Comparison of ENCODE assay signal across 9 mouse cellular contexts in the genomic region with DNA sequence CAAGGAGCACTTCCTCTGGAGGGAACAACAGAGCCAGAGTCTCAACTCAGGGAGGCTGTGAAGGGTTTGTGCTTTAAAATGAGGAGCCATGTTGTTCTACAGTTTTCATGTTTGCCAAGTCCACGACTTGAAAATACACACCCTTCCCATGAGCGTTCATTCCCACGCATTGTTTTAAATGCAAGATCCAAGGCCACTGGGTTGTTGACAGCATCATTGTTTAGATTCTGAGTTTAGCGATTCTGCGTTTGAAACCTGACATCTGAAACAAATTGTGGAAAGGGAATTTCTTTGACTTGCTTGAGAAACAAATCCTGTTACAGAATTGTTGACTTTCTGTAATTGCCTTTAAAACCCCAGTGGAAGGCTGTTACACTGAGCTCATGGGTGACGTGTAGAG.
A peak's percentile ranks its signal among the peaks of the same experiment; 100 is the strongest.
DNase-seq lines count a peak whose midpoint lies in the region; ATAC-seq lines count a peak whose summit lies in the region.
"Had no signal": no experiment of that assay in that cellular context is flagged by ENCODE, and none has a peak within 500 bp of the region (broad histone marks: within the 10 kb centered on the region; RNA-seq: fewer than 3 reads in every experiment).

No protein-coding gene starts in this region.

- H3K4me3 ChIP-seq in heart, embryonic 13.5 days, result no peak overlapping the region
- no peak overlapping the region for H3K4me3 ChIP-seq in embryonic facial prominence, embryonic 13.5 days
- H3K4me3 ChIP-seq in hindbrain, embryonic 15.5 days, result no peak overlapping the region
- no peak overlapping the region for H3K4me3 ChIP-seq in midbrain, embryonic 15.5 days

- H3K9me3 ChIP-seq in heart, embryonic 13.5 days, result no peaks in the 10 kb centered on the region
- H3K9me3 ChIP-seq in embryonic facial prominence, embryonic 13.5 days, result no peaks in the 10 kb centered on the region
- H3K9me3 ChIP-seq in hindbrain, embryonic 15.5 days, result no peaks in the 10 kb centered on the region
- H3K9me3 ChIP-seq in midbrain, embryonic 15.5 days, result no peaks in the 10 kb centered on the region

- no peaks in the 10 kb centered on the region for H3K27me3 ChIP-seq in heart, embryonic 13.5 days (replicated peaks)
- H3K27me3 ChIP-seq in embryonic facial prominence, embryonic 13.5 days, result 0 out of 2 replicates have a peak, but pooled peaks cover 3% of the 10 kb centered on the region
- no peaks in the 10 kb centered on the region for H3K27me3 ChIP-seq in hindbrain, embryonic 15.5 days
- no peaks in the 10 kb centered on the region for H3K27me3 ChIP-seq in midbrain, embryonic 15.5 days (replicated peaks)

- DNase-seq in heart, postnatal 10 days, result no peak
- no peak for DNase-seq in layer of hippocampus, postnatal 10 days (ENCODE audit: low spot score in 2 of 2)
- no peak for DNase-seq in urinary bladder, postnatal 25 days (ENCODE audit: low spot score)
- no peak for DNase-seq in spleen, adult 18-20 months
- DNase-seq: liver, postnatal 0 days had no signal

- H3K27ac ChIP-seq in heart, embryonic 13.5 days (replicated peaks), result peak overlapping the region; percentile 85
- H3K27ac ChIP-seq in embryonic facial prominence, embryonic 13.5 days, result peak overlapping the region; percentile 83
- peak overlapping the region; percentile 80 for H3K27ac ChIP-seq in hindbrain, embryonic 15.5 days (replicated peaks)
- peak overlapping the region; percentile 84 for H3K27ac ChIP-seq in midbrain, embryonic 15.5 days

- intact Hi-C loops in heart, postnatal 10 days (cut with DNase I), result no loop called here

- peak overlapping the region; percentile 50 for H3K4me2 ChIP-seq in heart, embryonic 13.5 days
- no peak overlapping the region for H3K4me2 ChIP-seq in embryonic facial prominence, embryonic 13.5 days
- no peak overlapping the region for H3K4me2 ChIP-seq in hindbrain, embryonic 15.5 days
- H3K4me2 ChIP-seq in midbrain, embryonic 15.5 days, result no peak overlapping the region

- H3K9ac ChIP-seq in heart, embryonic 13.5 days, result peak overlapping the region; percentile 62
- H3K9ac ChIP-seq in embryonic facial prominence, embryonic 13.5 days, result no peak overlapping the region
- no peak overlapping the region for H3K9ac ChIP-seq in hindbrain, embryonic 15.5 days
- no peak overlapping the region for H3K9ac ChIP-seq in midbrain, embryonic 15.5 days
- H3K9ac ChIP-seq: liver, postnatal 0 days had no signal

- H3K36me3 ChIP-seq in heart, embryonic 13.5 days, result no peaks in the 10 kb centered on the region
- no peaks in the 10 kb centered on the region for H3K36me3 ChIP-seq in embryonic facial prominence, embryonic 13.5 days
- no peaks in the 10 kb centered on the region for H3K36me3 ChIP-seq in hindbrain, embryonic 15.5 days
- H3K36me3 ChIP-seq in midbrain, embryonic 15.5 days (replicated peaks), result no peaks in the 10 kb centered on the region

- 64% methylated on average over 6 of the region's 6 CpGs for WGBS in heart, embryonic 13.5 days
- 30% methylated on average over 6 of the region's 6 CpGs for WGBS in embryonic facial prominence, embryonic 13.5 days
- 37% methylated on average over 6 of the region's 6 CpGs for WGBS in hindbrain, embryonic 15.5 days
- 38% methylated on average over 6 of the region's 6 CpGs for WGBS in midbrain, embryonic 15.5 days

- ATAC-seq in heart, embryonic 13.5 days (ENCODE audit: extremely low read depth, insufficient number of reproducible peaks, low FRiP score, low TSS enrichment), result no peak
- ATAC-seq in embryonic facial prominence, embryonic 13.5 days (ENCODE audit: insufficient number of reproducible peaks, insufficient read depth, low FRiP score, low TSS enrichment, low read depth), result no peak
- no peak for ATAC-seq in hindbrain, embryonic 15.5 days (ENCODE audit: low FRiP score, low read depth)
- ATAC-seq in midbrain, embryonic 15.5 days (replicated peaks), result no peak
- ATAC-seq: liver, postnatal 0 days had no signal

- H3K4me1 ChIP-seq in heart, embryonic 13.5 days, result peaks cover 22% of the 10 kb centered on the region
- peaks cover 22% of the 10 kb centered on the region for H3K4me1 ChIP-seq in embryonic facial prominence, embryonic 13.5 days
- H3K4me1 ChIP-seq in hindbrain, embryonic 15.5 days (replicated peaks), result peaks cover 22% of the 10 kb centered on the region
- peaks cover 20% of the 10 kb centered on the region for H3K4me1 ChIP-seq in midbrain, embryonic 15.5 days
